Mouse (Mus musculus) lung, postnatal 4 days (tissue): ENCODE measurements around the gene Mier2.

Source experiments
- DNase-seq, 2 experiments: peaks; one replicate each; pipeline ENCODE4 v3.0.0; 2021

Mier2 gene

DNA sequence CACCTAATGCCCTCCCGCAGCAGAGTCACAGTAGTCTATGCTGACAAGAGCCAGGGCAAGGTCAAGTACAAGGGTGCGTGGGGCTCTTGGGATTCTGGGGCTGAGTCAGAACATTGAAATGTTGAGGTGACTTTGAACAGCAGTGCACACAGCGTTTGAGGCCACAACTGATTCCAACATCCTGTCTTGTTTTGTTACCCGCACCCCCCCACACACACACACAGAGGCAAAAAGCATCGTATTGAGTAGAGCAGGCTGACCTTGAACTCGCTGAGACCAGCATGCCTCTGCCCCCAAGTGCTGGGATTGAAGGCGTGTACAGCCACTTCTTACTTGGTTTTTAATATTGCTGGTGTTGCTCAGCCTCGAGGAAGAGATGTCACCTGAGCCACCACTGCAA lies 19.4 kb upstream of the Mier2 start:
- peak in 1 of 2 experiments; percentile 9 for DNase-seq

DNA sequence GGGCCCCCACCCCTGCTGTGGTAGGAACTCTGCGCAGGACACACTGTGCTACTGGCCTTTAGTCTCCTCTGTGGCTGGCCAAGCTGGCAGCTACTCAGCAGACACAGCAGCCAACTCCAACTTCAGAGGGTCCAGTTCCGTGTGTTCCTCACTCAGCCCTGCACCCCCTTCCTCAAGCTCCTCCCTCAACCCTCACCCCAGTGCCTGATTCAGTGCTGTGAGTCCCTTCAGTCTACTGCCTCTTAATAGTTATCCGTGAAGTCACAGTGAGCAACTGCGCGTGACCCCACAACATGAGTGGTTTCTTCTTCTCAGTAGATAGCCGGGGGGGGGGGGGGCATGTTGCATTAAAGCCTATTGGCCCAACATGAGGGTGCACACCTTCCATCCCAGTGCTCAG lies 18.6 kb upstream of the Mier2 start:
- peak in 1 of 2 experiments; percentile 13 for DNase-seq

DNA sequence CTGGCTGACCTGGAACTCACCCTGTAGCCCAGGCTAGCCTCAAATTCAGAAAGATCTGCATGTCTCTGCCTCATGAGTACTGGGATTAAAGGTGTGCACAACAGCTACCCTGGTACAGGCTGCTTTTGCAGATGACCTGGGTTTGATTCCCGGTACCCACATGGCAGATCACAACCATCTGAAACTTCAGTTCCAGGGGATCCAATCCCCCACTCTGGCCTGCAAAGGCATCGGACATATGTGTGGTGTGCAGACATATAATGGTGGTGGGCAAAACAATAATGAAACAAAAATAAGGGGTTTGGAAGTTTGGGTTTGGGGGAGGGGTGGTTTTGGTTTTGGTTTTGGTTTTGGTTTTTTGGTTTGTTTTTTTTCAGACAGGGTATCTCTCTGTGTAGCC lies 16.3 kb upstream of the Mier2 start:
- DNase-seq, result no peak

DNA sequence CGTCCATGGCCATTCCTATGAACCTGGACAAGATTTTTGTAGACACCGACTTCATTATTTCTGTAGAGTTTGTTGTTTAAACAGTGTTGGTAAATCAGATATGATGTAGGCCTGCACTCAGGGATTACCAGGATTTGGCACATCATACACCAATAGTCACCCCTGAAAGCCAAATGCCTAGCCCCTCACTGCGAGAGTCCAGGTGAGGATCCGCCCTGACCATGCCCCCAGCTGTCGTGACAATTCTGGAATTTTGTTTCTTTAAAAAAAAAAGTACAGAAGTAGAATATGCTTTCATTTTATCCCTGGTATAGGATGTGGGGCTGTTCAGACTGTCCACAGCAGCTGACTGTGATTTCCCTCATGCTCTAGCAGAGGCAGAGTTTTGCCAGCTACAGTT lies 14.9 kb upstream of the Mier2 start:
- no peak for DNase-seq

DNA sequence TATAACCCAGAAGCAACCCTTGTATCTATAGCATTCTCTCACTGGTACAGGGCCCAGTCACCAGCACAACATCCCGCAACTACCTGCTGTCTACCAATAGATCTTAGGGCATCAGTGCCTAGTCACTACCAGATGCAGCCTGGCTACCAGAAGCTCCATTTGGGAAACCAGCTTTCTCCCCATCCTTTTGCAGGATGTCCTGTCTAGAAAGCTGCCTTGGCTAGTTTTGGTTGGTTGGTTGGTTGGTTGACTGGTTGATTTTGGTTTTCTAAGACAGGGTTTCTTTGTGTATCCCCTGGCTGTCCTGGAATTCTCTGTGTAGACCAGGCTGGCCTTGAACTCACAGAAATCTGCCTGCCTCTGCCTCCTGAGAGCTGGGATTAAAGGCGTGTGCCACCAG lies 4.7 kb upstream of the Mier2 start:
- peak in 1 of 2 experiments; percentile 3 for DNase-seq

DNA sequence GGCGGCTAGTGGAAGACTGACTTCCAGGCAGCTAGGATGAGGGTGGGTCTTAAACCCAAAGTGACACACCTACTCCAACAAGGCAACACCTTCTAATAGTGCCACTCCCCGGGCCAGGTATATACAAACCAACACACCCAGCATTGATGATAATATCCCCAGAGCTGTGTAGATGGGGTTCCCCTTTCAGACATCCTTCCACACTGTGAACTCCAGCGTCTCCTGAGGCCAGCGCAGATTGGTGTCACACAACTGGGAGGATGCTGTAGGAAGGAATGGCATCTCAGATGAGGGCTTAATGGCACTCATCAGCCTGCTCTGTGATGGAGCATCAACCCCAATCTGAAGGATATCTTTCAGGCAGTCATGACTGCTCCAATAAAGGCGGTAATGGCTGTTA lies 2.5 kb upstream of the Mier2 start:
- peak in 1 of 2 experiments; percentile 5 for DNase-seq

DNA sequence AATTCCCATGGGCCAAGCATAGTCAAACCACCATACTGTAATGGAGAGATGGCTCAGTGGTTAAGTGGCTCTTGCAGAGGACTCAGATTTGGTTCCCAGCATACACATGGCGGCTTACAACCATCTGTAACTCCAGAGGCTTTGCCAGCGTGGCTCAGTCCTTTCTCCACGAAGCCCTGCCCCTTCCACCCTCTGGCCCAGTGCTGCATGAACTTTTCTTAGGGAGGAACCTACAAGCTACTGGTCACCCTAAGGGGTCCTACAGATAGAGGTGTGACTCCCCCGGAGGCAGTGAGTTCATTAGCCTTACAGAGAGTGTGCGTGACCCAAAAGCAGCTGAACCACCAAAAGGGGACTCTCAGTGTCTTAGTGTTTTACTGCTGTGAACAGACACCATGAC lies 2.0 kb upstream of the Mier2 start:
- peak in 1 of 2 experiments; percentile 9 for DNase-seq

DNA sequence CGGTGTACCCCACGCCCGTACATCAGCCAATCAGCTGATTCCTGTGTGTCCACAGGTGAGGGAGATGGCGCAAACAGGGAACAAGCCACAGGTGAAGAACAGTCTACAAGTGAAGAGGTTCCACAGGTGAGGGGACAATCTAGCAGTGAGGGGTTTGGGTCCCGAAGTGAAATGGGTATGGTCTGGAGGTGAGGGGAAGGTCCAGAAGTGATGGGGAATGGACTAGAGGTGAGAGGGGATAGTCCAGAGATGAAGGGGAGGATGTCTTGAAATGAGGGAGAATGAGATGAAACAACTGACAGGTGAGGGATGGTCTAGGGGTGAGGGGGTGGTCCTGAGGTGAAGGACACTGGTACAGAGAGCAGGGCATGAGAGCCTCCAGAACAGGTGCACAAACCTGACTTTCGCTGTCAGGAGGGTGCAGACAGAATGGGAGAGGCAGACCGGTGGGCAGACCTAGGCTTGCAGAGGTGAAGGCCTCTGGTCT lies 282 bp upstream of the Mier2 start:
- no peak for DNase-seq

DNA sequence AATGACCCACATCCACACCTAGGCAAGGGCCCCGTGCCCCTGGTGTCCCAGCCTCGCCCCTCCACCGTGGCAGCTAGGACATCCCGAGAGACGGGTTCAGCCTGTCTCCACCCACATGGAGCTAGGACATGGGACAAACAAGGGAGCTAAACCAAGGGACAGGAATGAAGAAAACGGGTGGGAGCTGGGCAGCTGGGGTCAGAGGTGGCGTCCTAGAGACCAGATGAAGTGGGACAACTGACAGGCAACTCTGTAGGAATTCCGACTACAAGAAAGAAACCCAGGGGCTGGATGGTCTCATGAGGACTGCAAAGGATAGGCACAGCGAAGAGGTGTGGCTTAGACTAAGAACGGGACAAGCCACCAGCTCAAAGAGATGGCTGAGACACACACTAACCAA lies 1.3 kb downstream of the Mier2 start:
- DNase-seq, result peak in 1 of 2 experiments; percentile 22

DNA sequence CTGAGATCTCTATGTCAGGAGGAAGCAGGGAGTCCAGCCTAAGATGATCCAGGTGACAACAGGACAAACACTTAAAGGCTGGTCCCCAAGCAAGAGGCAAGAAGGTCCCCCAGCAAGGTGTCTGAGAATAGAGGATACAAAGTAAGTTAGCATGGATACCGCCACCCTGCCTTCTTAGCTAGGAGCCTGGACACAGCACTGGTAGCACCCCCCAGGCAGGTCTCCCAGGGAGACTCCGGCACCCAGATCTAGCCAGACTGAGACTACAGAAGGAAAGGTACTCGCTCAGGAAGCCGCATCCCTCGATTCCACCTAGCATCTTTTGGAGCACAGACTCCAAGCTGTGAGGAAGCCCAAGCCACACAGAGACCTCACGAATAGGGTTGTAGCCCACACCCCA lies 1.8 kb downstream of the Mier2 start:
- DNase-seq, result peak in 1 of 2 experiments; percentile 14

DNA sequence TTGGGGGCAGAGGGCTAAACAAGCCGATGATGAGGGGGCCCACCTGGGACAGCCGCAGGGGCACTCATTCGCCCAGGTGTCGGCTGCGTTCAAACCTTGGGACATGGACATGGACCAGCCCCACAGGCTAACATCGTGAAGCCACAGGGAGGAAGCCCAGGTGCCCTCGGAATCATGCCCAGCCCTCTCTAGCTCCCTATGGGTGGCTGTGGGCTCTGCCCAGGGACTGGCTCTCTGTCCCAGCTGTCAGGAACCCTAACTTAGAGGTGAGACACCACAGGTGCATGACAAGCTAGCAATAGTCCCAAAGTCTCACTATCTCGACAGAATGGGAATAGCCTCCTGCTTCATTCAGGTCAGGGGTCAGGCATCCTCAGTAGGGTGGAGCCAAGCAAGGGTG lies 2.5 kb downstream of the Mier2 start:
- peak in 1 of 2 experiments; percentile 20 for DNase-seq

DNA sequence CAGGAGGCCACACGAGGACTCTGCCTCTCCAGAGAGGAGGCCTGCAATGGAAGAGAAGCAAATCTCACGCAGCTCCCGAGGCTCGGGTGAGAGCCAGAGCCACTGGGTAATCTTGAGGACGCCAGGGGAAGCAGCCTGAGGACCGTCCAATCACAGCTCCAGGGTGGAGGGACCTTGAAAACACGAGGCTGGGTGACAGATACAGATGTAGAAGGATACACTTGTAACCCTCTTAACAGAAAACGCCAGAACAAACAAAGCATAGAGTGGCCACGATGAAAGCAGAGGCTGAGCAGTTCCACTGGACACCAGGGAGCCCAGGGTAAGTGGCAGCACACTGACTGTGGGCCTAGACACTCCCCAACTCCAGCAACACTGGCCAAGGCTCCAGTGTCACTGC lies 4.6 kb downstream of the Mier2 start:
- peak in 1 of 2 experiments; percentile 15 for DNase-seq

DNA sequence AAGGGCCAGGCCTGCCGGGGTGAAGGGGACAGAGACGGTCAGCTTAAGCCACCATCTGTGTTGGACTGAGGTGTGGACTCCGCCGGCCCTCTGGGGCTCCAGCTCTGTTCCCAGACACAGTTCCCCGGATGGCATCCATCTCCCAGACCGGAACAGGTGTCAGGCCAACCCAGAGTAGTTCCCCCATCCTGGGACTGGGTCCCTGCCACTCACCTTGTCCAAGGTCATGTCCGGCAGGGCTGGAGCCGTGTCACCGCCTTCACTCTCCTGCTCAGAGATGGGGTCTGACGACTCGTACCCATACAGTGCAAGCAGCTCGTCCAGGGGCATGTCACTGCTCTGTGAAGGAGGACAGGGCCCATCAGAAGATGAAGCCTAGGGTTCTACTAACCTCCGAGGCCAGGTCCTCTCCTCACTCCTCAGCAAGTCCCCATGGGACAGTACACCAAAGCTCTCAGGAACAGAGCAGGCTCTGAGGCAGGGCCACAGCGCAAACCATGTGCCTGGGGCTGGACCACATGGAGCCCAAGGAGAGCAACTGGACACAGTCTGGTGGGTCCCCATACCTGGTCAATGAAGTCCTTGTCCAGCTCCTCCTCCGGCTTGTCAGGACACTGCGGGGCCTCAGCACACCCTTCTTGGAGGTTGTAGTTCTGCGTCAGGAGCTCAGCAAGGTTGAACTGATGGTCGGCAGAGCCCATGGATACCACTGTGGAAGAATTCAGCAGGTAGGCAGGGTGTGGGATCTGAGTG lies 5.9 kb downstream of the Mier2 start:
- DNase-seq, result peak in 1 of 2 experiments; percentile 19

DNA sequence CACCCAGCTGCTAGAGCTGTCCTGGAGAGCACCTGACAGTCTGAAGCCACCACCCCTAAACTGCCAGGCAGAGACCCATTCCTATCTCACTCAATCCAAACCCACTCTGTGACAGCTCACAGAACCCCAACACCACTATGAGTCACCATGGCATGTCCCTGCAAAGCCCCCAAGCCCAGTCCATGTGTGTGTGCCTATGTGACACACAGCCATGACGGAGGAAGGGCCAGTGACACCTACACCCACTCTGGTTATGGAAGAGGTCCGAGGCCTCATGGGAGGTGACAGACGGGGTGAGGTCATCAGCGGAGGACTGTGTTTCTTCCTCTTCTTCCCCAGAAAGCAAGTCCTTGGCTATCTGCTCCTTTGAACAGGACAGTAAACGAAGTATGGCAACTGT lies 6.5 kb downstream of the Mier2 start:
- DNase-seq, result no peak

DNA sequence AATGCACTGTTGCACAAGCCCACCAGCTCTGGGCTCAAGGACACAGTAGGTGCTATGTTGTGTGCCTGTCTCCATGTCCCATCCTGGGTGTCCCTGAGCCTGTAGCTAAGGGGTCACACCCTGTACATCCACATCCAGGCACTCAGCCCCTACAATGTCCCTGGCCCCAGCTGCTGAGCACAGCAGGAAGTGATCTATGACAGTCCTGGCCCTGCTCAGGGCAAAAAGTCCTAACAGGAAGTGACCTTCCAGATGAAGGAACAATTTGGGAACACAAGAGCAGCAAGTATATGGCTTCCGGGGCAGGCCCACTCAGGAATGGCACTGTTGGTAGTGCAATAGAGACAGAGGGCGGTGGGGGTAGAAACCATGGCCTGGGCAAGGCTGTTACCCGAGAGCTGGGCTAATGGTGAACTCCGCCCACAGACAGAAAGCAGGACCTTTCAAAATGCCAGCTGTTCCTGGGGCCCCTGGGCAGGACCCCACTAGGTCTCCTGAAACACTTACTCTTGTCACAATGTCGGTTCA lies 7.8 kb downstream of the Mier2 start:
- DNase-seq, result peak in 1 of 2 experiments; percentile 27

DNA sequence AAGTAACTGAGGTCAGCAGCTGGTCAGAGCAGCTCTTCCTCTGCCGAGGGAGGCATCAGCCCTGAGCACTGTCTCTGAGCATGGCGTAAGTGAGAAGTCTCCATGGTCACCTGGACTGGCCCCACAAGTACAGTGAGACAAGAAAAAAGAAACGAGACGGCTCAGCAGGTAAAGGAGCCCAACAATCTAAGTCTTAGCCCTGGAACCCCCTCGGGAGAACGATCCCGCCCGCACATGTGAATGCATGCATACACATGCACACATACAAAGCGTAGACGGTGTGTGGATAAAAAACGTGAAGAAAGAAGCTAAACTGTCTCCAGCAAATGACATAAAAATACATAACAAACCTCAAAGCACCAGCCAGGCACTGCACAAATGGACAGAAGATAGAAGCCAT lies 8.5 kb downstream of the Mier2 start:
- no peak for DNase-seq

DNA sequence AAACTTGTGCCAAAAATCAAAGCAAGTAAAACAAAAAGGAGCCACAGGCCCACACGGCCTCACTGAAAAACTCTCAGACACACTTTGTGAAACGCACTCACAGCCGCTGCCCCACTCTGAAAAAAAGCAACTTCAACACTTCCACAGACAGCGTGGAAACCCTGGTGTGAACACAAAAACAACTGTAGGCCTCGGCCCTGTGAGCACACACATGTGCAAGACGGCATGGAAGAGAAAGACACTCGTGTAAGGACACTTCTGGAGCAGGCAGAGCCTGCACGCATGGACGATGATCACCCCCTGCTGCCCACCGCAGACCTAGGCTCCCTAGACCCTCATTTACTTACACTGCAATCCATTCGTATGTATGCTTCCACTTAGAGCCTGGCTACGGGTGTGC lies 9.1 kb downstream of the Mier2 start:
- no peak for DNase-seq

DNA sequence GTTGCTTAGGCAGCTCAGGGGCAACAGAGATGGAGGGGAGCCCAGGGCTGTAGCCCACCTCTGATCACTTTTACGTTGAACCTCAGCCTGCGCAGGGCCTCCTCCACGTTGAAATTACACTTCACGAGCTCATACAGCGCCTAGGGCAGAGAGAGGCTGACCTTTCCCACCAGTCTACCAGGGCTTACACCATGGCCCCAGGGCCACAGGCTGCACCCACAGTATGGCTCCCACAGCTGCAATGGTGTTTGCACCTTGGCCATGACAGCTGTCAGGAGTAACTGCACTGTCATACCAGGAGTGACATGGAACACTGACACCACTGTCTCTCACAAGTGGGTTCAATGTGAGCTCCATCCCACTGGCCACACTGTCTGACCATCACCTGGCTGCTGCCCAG lies 10.4 kb downstream of the Mier2 start:
- peak in 1 of 2 experiments; percentile 17 for DNase-seq

DNA sequence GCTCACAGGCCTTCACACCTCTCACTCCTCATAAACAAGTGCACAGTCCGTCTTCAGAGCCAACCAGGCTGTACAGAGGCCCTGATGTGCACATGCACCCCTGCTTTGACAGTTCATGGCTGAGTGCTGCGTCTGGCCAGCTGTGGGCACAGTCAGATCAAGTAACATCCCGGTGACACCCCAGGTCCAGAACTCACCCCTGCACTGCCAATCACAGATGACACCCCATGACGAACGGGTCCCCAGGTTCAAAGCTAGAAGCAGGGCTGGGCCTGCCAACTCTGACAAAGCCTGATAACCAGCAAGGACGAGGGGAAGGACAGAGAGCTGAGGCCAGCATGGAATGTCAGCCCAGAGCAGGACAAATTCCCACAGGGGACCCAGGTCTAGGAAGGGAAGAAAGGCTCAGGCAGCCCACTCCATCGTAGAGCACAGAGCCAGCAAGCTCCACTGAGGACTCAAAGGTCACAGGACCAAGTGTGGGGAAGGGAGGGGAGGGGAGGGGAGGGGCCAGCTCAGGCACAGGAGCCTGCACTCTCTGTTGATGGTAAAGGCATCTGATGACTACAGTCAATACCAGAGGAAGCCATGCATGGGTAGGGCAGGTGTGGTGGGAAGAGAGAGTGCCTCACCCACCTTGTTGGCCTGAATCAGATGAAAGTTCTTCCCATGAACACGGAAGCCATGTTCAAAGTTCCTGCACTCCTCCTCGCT lies 11.0 kb downstream of the Mier2 start:
- DNase-seq, result peak in 1 of 2 experiments; percentile 16

DNA sequence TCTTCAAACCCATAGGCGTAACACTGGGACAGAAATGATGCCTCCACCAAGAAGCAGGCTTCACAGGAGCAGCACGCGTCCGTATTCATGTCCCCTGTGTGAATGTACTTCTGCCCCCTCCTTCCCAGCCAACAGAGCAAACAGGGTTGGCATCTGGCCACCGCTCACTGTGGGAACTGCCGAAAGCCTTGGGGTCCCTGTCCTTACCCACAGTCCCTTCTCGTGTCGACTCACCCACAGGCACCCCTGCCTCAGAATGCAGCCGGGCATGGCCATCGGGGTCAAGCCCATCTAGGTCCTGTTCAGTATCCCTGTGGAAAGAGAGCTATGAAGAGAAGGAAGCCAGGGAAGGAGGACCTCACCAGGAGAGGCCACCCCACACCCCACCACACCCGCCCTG lies 12.8 kb downstream of the Mier2 start:
- DNase-seq, result peak in 1 of 2 experiments; percentile 14

DNA sequence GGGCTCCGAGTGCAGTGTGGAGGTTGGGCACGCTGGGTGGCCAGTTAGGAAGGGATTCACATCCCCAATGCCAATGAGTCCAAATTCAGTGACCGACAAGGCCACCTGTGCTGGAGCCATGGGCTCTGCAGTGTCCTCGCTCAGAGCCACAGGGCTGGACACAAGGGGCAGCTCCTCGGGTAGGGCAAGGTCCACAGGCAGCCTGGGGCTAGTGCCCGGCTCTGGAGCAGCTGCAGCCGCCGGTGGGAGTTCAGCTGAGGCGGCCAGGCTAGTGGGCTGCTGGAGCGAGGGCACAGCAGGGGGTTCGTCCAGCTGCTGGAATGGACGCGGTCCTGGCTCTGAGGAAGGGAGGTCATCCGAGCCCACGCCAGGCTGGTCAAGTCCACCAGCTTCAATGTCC lies 13.5 kb downstream of the Mier2 start:
- DNase-seq, result peak in 1 of 2 experiments; percentile 21

DNA sequence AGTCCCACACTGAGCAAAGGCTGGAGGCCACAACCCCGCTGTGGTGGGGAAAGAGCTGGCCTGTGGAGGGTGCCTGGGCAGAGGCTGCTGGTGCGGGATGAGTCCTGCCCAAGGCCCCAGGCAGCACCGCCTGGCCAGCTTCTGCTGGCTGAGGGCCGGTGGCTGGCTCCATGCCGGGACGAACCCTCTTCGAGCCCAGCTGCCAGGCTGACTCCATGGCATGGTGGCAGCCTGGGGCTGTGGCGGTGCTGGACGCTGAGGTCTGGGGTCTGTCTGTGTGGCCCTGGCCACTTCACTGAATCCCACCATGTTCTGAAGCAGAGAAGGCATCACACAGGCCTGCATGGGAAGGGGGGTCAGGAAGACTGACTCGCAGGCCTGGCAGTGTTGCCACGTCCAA lies 14.3 kb downstream of the Mier2 start:
- DNase-seq, result no peak

DNA sequence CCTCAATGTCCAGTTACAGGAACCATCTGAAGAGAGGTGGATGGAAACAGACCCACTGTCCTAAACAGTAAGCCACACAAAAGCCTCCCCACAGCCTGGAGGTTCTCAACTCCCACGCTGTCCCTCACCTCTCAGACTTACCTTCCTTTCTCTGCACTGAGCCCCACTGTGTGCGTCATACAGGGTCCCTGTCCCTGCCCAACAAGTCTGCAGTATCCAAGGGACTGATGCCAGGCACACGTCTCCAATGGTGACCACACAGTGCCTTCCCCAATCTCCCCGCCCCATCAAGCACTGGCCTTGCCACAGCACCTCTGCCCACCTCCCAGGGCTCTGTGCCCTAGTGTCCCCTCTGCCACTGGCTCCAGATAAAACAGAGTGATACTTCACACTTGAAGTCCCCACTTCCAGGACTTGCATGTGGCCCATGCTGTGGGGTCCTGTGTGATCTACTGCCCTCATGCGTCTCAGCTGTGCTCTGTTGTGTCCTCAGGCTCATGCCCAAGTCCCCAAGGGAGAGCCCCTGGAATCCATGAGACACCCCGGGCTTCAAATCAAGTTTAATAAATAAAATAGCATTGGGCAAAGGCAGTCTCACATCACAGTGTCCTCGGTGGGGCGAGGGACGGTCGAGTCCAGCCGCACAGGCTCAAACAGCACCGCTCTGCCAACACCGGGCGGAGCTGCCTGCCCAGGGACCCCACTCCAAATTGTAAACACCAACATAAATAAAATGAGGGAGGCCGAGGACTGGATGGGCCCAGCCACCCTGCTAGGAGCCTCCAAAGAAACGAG lies 15.1 kb downstream of the Mier2 start:
- peak in 1 of 2 experiments; percentile 20 for DNase-seq
